Mouse (Mus musculus) C2C12 (cell line): ENCODE measurements around the gene Fmo9.

Experiments used
- CTCF ChIP-seq: IDR thresholded peaks from one replicate; pipeline ENCODE4 v1.5.1; 2011; ENCODE audit not compliant: control insufficient read depth, insufficient read depth, insufficient read length
- MAX ChIP-seq: IDR thresholded peaks from one replicate; pipeline ENCODE4 v1.6.1; 2011; ENCODE audit warnings: mild to moderate bottlenecking, control low read depth
- MYOD1 ChIP-seq: IDR thresholded peaks from one replicate; pipeline ENCODE4 v1.6.1; 2011; ENCODE audit warnings: low read depth; ENCODE audit not compliant: control insufficient read depth, insufficient read length
- MYOG ChIP-seq: IDR thresholded peaks from one replicate; pipeline ENCODE4 v1.6.1; 2011; ENCODE audit not compliant: control insufficient read depth, insufficient read length; ENCODE audit errors: extremely low read depth
- USF1 ChIP-seq: IDR thresholded peaks from one replicate; pipeline ENCODE4 v1.6.1; 2011; ENCODE audit warnings: low read depth, mild to moderate bottlenecking, control low read depth, moderate library complexity

GRCm38 (mm10) chr1:166669264-166669663 lies 12.4 kb downstream of the Fmo9 start:
- TF ChIP-seq MYOD1 = no peak
- no peak for TF ChIP-seq CTCF
- no peak for TF ChIP-seq MYOG
- TF ChIP-seq MAX = no peak
- no peak for TF ChIP-seq USF1
